Mouse (Mus musculus) midbrain, embryonic 12.5 days (tissue): ENCODE measurements around the gene Serinc2. TPM values are rescaled to one million over a fixed set of nuclear protein-coding genes. Genes with fewer than 3 reads are reported as not detected.

ENCODE experiments used
- ATAC-seq: fragments of 200-750 bp; cut with Nextera tagmentation; 2 replicates; pipeline ENCODE4 v1.8.0; 2017; ENCODE audit warnings: low read depth, moderate TSS enrichment, moderate library complexity; ENCODE audit not compliant: low FRiP score
- H3K27ac ChIP-seq: fragments of 300-500 bp; sonication (generic); replicated peaks from 2 replicates; pipeline ENCODE4 v1.5.1; 2016; ENCODE audit warnings: mild to moderate bottlenecking
- H3K27me3 ChIP-seq: fragments of 300-500 bp; sonication (generic); 2 replicates; pipeline ENCODE4 v1.6.1; 2016; ENCODE audit warnings: mild to moderate bottlenecking
- H3K36me3 ChIP-seq: fragments of 300-500 bp; sonication (generic); 2 replicates; pipeline ENCODE4 v1.6.1; 2016
- H3K4me1 ChIP-seq: fragments of 300-500 bp; sonication (generic); 2 replicates; pipeline ENCODE4 v1.6.1; 2016
- H3K4me2 ChIP-seq: fragments of 300-500 bp; sonication (generic); replicated peaks from 2 replicates; pipeline ENCODE4 v1.6.1; 2016; ENCODE audit warnings: mild to moderate bottlenecking, moderate library complexity
- H3K4me3 ChIP-seq: fragments of 300-500 bp; sonication (generic); 2 replicates; pipeline ENCODE4 v1.5.1; 2016; ENCODE audit warnings: mild to moderate bottlenecking
- H3K9ac ChIP-seq: fragments of 300-500 bp; sonication (generic); replicated peaks from 2 replicates; pipeline ENCODE4 v1.6.1; 2016; ENCODE audit warnings: mild to moderate bottlenecking, moderate library complexity
- H3K9me3 ChIP-seq: fragments of 300-500 bp; sonication (generic); 2 replicates; pipeline ENCODE4 v1.6.1; 2016; ENCODE audit warnings: mild to moderate bottlenecking
- WGBS: fragments of 180-500 bp; shearing (Covaris S2); methylation state at CpG from one replicate; pipeline ENCODE4 v1.1.7; 2016; 5-methylcytosine and 5-hydroxymethylcytosine counted together
- polyA plus RNA-seq: library from polyadenylated mRNA; unstranded; fragments of >200 nt; fragmentation: Nextera tagmentation; extraction: Ambion mirVana; gene quantifications from 2 replicates; pipeline ENCODE4 v1.2.1, GENCODE M21; 2016

Serinc2 gene
- polyA plus RNA-seq, 1 experiment from 2014 or later: 66.3 TPM

DNA sequence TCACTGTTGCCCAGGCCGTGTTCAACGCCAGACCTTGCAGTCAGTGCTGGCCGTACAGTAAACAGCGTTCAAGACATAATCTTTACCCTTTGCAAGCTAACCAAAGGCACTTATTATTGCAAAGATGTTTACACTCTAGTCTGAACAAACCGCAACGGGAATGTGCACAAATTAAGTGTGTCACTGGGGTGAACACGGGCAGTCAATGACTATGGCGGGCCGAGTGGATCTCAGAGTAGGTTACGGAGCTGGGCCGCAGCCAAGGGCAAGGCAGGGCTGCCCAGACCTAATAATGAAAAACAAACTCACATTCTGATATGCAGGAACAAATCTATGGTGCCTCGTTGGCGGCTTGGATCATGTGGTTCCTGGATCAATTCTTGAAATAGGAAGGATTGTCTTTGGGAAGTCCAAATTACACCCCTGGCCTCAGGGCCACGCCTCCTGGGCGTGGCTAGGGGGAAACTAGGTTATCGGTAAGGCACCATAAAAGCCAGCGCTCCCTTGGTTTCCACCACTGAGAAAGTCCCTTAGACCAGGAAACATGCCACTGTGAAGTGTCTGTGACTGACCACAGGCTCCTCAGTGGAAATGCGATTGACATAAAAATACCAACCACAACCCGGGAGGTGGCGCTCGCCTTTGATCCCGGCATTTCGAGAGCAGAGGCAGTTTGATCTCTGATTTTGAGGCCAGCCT lies 16.2 kb upstream of the Serinc2 start:
- H3K27me3 ChIP-seq: 0 out of 2 replicates have a peak, but pooled peaks cover 3% of the 10 kb centered on the region
- H3K27ac ChIP-seq: no peak overlapping the region
- H3K9me3 ChIP-seq: no peaks in the 10 kb centered on the region
- no peaks in the 10 kb centered on the region for H3K36me3 ChIP-seq
- H3K4me3 ChIP-seq: no peak overlapping the region
- no peak for ATAC-seq
- 58% methylated on average over 23 of the region's 23 CpGs for WGBS
- H3K4me2 ChIP-seq: no peak overlapping the region
- H3K4me1 ChIP-seq: 0 out of 2 replicates have a peak, but pooled peaks cover 5% of the 10 kb centered on the region
- H3K9ac ChIP-seq: no peak overlapping the region

GRCm38 (mm10) chr4:130294513-130294912 lies 15.5 kb upstream of the Serinc2 start:
- Histone ChIP-seq H3K36me3 (no peaks in the 10 kb centered on the region), H3K4me3 (no peak overlapping the region), H3K9ac (no peak overlapping the region), H3K4me2 (no peak overlapping the region), H3K27ac (no peak overlapping the region), H3K4me1 (0 out of 2 replicates have a peak, but pooled peaks cover 5% of the 10 kb centered on the region), H3K27me3 (0 out of 2 replicates have a peak, but pooled peaks cover 3% of the 10 kb centered on the region), H3K9me3 (no peaks in the 10 kb centered on the region)
- WGBS: 86% methylated on average over 8 of the region's 8 CpGs
- no peak for ATAC-seq

DNA sequence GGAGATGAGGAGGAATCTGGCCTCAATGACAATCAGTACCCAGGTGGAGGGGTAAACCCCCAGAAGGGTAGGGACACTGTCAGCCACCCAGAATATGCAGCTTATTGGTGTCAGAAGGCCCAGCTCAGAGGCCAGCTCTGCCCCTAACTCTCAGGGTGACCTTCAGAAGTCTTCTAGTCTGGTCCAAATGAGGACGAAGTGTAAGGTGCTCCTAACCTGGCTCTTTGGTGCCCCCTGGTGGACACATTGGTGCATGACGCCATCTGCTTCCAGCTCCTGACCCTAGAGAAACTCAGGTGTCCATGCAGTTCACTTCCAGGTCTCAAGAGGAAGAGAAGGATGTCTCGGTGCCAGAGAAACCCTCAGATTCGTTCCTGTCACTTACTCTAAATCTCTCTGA lies 13.3 kb upstream of the Serinc2 start:
- H3K9ac ChIP-seq: no peak overlapping the region
- 0 out of 2 replicates have a peak, but pooled peaks cover 3% of the 10 kb centered on the region for H3K27me3 ChIP-seq
- H3K9me3 ChIP-seq: no peaks in the 10 kb centered on the region
- no peak overlapping the region for H3K27ac ChIP-seq
- no peak overlapping the region for H3K4me3 ChIP-seq
- H3K4me2 ChIP-seq: no peak overlapping the region
- H3K36me3 ChIP-seq: no peaks in the 10 kb centered on the region
- 0 out of 2 replicates have a peak, but pooled peaks have one; percentile 47 for ATAC-seq
- H3K4me1 ChIP-seq: 0 out of 2 replicates have a peak, but pooled peaks cover 5% of the 10 kb centered on the region
- 6% methylated on average over 4 of the region's 4 CpGs for WGBS

DNA sequence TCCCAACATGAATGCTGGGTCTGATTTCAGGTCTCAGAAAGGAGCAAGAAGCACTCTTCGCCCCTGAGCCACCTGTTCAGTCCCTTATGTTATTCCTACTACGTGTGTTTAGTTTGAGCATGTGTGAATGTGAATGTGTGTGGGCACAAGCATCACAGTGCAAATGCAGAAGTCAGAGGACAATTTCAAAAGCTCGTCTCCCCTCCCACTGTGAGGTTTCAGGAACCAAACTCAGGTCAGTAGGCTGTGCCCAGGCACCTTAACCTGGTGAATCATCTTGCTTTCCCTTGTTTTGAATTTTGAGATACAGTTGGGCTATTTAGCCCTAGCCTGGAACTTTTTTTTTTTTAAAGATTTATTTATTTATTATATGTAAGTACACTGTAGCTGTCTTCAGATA lies 10.8 kb upstream of the Serinc2 start:
- Histone ChIP-seq H3K27ac (no peak overlapping the region), H3K9me3 (no peaks in the 10 kb centered on the region), H3K36me3 (no peaks in the 10 kb centered on the region), H3K4me2 (no peak overlapping the region), H3K4me1 (no peaks in the 10 kb centered on the region), H3K9ac (no peak overlapping the region), H3K27me3 (0 out of 2 replicates have a peak, but pooled peaks cover 7% of the 10 kb centered on the region), H3K4me3 (no peak overlapping the region)
- ATAC-seq: no peak
- 71% methylated on average over 3 of the region's 3 CpGs for WGBS

DNA sequence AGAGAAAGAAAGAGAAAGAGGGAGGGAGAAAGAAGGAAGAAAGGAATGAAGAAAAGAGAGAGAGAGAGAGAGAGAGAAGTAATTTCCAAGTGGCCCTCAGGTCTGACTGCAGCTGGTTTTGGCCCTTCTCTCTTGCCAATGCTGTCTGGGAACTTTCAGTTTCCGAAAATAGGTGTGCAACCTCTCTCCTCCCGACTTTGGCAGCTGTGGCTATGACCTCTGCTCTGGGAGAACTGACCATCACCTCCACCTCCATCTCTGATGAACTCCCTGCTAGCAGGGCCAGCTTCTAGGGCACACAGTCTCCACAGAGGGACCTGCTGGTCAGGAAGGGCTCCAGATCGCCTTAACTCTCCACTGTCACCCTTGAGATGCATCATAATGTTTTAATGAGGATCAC lies 7.5 kb upstream of the Serinc2 start:
- H3K9me3 ChIP-seq: no peaks in the 10 kb centered on the region
- H3K36me3 ChIP-seq: no peaks in the 10 kb centered on the region
- H3K27me3 ChIP-seq: peaks cover 8% of the 10 kb centered on the region
- no peak overlapping the region for H3K9ac ChIP-seq
- no peak for ATAC-seq
- H3K4me1 ChIP-seq: no peaks in the 10 kb centered on the region
- H3K27ac ChIP-seq: no peak overlapping the region
- H3K4me3 ChIP-seq: no peak overlapping the region
- WGBS: 61% methylated on average over 3 of the region's 3 CpGs
- no peak overlapping the region for H3K4me2 ChIP-seq

- WGBS: 87% methylated on average over 9 of the region's 9 CpGs
- H3K27me3 ChIP-seq: peaks cover 10% of the 10 kb centered on the region
- H3K4me2 ChIP-seq: no peak overlapping the region
- no peak overlapping the region for H3K4me3 ChIP-seq
- H3K36me3 ChIP-seq: no peaks in the 10 kb centered on the region
- H3K27ac ChIP-seq: no peak overlapping the region
- no peak overlapping the region for H3K9ac ChIP-seq
- H3K9me3 ChIP-seq: no peaks in the 10 kb centered on the region
- no peak for ATAC-seq
- H3K4me1 ChIP-seq: no peaks in the 10 kb centered on the region
Observed at GRCm38 (mm10) chr4:130283826-130284225, 4.8 kb upstream of the Serinc2 start.

- H3K9me3 ChIP-seq: no peaks in the 10 kb centered on the region
- 83% methylated on average over 5 of the region's 5 CpGs for WGBS
- ATAC-seq: no peak
Observed at GRCm38 (mm10) chr4:130282856-130283255, 3.9 kb upstream of the Serinc2 start.

DNA sequence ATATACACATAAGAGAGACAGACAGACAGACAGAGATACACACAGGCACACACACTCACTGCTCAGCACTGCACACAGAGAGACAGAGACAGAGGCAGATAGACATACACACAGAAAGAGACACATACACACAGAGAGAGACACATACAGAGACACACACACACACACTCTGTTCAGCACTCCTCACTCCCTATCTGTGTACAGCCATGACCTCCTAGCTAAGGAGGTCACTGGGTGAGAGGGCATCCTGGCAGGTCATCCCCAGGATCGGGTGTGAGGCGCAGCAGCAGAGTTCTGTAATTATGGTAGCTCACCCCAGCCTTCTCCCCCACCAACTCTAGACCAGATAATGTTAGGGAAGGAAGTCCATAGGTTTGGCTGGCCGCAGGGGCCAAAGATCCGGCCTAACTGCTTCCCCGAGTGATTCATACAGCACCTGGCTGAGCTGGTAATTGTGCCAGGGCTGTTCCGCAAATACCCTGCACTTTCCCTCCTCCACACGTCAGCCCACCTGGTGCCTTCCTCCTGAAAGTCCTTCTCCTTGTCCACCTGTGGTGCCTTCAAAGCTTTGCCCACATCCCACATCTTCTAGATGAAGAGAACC lies 2.3 kb downstream of the Serinc2 start:
- Histone ChIP-seq H3K4me2 (peak overlapping the region; percentile 74), H3K36me3 (no peaks in the 10 kb centered on the region), H3K4me3 (no peak overlapping the region), H3K9me3 (no peaks in the 10 kb centered on the region), H3K27ac (no peak overlapping the region), H3K9ac (peak overlapping the region; percentile 39; the same call in 1 of the 2 replicates), H3K4me1 (peaks cover 29% of the 10 kb centered on the region), H3K27me3 (peaks cover 22% of the 10 kb centered on the region)
- no peak for ATAC-seq
- 77% methylated on average over 7 of the region's 7 CpGs for WGBS

More at GRCm38 (mm10) chr4:130282856-130283255, 3.9 kb upstream of the Serinc2 start:
- H3K4me1 ChIP-seq: no peaks in the 10 kb centered on the region
- H3K36me3 ChIP-seq: no peaks in the 10 kb centered on the region
- H3K4me2 ChIP-seq: no peak overlapping the region
- H3K27me3 ChIP-seq: peaks cover 14% of the 10 kb centered on the region
- no peak overlapping the region for H3K27ac ChIP-seq
- H3K9ac ChIP-seq: no peak overlapping the region
- no peak overlapping the region for H3K4me3 ChIP-seq

DNA sequence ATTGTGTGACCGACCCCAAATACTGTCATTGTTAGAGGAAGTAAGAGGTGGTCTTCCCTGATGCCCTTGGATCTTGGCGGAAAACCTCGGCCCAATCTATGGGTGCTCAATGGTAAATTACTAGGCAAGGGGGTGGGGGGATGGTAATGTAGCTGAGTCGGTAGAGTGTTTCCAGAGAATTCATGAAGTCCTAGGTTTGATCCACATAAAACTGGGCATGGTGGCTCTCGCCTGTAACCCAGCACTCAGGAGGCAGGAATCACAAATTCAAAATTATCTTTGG lies 3.2 kb downstream of the Serinc2 start:
- WGBS: 44% methylated on average over 5 of the region's 5 CpGs
- no peaks in the 10 kb centered on the region for H3K9me3 ChIP-seq
- H3K9ac ChIP-seq: peak overlapping the region; percentile 95; the same call in 1 of the 2 replicates
- H3K27ac ChIP-seq: peak overlapping the region; percentile 97; the same call in 1 of the 2 replicates
- H3K4me3 ChIP-seq: peak overlapping the region; percentile 75
- H3K27me3 ChIP-seq: peaks cover 18% of the 10 kb centered on the region
- H3K36me3 ChIP-seq: no peaks in the 10 kb centered on the region
- peaks cover 31% of the 10 kb centered on the region for H3K4me1 ChIP-seq
- H3K4me2 ChIP-seq: peak overlapping the region; percentile 74
- ATAC-seq: no peak

- peak overlapping the region; percentile 75 for H3K4me3 ChIP-seq
- peak overlapping the region; percentile 74 for H3K4me2 ChIP-seq
- peak; percentile 42 for ATAC-seq
- H3K4me1 ChIP-seq: peaks cover 31% of the 10 kb centered on the region
- WGBS: under 1% methylated on average over 61 of the region's 62 CpGs
- H3K9me3 ChIP-seq: no peaks in the 10 kb centered on the region
- peak overlapping the region; percentile 95 for H3K9ac ChIP-seq
- H3K36me3 ChIP-seq: no peaks in the 10 kb centered on the region
- peaks cover 18% of the 10 kb centered on the region for H3K27me3 ChIP-seq
- H3K27ac ChIP-seq: peak overlapping the region; percentile 97
Observed at GRCm38 (mm10) chr4:130275016-130275822, 3.8 kb downstream of the Serinc2 start.

GRCm38 (mm10) chr4:130274346-130275015 lies 4.5 kb downstream of the Serinc2 start:
- peak; percentile 86 for ATAC-seq
- Histone ChIP-seq H3K9ac (peak overlapping the region; percentile 95), H3K4me1 (peaks cover 31% of the 10 kb centered on the region), H3K9me3 (no peaks in the 10 kb centered on the region), H3K27me3 (peaks cover 18% of the 10 kb centered on the region), H3K36me3 (no peaks in the 10 kb centered on the region), H3K4me3 (peak overlapping the region; percentile 75), H3K27ac (peak overlapping the region; percentile 97), H3K4me2 (peak overlapping the region; percentile 74)
- under 1% methylated on average over 28 of the region's 29 CpGs for WGBS
